Mouse (Mus musculus) embryonic fibroblast, embryonic 13.5 days (primary cell): ENCODE measurements at regions not wholly inside any gene's neighbourhood (a gene's known extent, or its start where the extent isn't known, plus 50 kb on each side); places are given as distances from the start of the nearest gene placed in this dataset.

Source experiments
- CTCF ChIP-seq: IDR thresholded peaks from 2 replicates; pipeline ENCODE4 v1.5.1; 2011; ENCODE audit warnings: mild to moderate bottlenecking, control low read depth, low read length, moderate library complexity, borderline replicate concordance; ENCODE audit not compliant: insufficient read depth
- POLR2A ChIP-seq: IDR thresholded peaks from 2 replicates; pipeline ENCODE4 v1.6.1; 2011; ENCODE audit warnings: low read depth, mild to moderate bottlenecking, control low read depth, low read length, moderate library complexity

GRCm38 (mm10) chr8:92555631-92556030 lies 118.5 kb upstream of the Irx6 start:
- TF ChIP-seq CTCF (no peak), POLR2A (no peak)
